Mouse (Mus musculus): Measurements from ENCODE around the gene Rb1. TPM values are rescaled to one million over a fixed set of nuclear protein-coding genes. Genes with fewer than 3 reads are reported as not detected.
A peak's percentile ranks its signal among the peaks of the same experiment; 100 is the strongest.

Gene Rb1
- polyA plus RNA-seq (2015; fragmentation: Nextera tagmentation; extraction: Ambion mirVana) = 21.4 and 23.4 TPM in 2 replicates

DNA sequence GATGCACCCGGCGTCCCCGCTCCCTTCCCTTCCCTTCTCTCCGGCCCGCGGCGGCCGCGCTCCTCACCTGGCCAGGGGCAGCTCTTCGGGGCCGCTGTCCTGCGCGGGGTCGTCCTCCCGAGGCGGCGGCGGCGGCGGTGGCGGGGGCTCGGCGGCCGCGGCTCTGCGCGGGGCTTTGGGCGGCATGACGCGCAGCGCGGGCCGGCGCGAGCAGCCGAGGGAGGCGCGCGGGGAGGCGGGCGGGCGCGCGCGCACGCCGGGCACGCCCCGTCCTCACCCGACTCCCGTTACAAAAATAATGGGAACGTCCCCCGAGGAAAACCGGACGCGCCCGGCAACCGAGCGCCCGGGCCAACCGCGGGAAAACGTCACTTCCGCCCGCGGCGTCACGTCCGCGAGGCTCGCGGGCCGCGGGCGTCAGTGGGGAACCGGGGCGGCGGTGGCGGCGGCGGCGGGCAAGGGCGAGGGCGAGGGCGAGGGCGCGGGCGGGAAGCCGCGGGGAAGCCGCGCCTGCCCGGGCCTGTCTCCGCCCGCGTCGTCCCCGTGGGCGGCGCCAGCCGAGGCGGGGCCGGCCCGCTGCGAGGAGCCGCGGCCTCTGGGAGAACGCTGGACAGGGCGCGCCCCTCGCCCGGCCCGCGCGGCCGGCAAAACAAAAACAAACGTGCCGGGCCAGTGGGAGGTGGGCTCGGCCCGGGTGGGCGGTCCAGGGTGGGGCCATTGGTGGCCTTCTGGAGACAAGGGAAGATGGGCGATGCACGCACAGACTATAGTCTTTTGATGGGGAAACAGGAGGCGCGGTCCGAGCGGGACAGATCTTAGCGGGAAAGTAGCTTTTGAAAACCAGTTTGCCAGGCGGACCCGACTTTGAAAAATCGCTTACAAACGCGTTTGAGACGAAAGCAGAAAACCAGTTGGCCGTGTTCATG, at the start of gene Rb1:
Gene Rb1 (minus strand): TSS at position 367 of the 926 bp plus-strand sequence.
- Histone ChIP-seq H3K4me2 (peak within 1 kb of the TSS; percentile 83), H3K27ac (replicated peaks) (peak within 1 kb of the TSS; percentile 98), H3K36me3 (replicated peaks) (peaks cover 3% of the 10 kb centered on the region; the same call in 1 of the 2 replicates), H3K4me1 (replicated peaks) (peaks cover 39% of the 10 kb centered on the region), H3K9me3 (replicated peaks) (no peaks in the 10 kb centered on the region), H3K4me3 (replicated peaks) (peak within 1 kb of the TSS; percentile 98), H3K27me3 (no peaks in the 10 kb centered on the region), H3K9ac (peak within 1 kb of the TSS; percentile 98)
- ATAC-seq (ENCODE audit: insufficient read depth) = peak; percentile 94
- under 1% methylated on average over 115 of the region's 135 CpGs for WGBS (ENCODE audit: insufficient replicate concordance)

DNA sequence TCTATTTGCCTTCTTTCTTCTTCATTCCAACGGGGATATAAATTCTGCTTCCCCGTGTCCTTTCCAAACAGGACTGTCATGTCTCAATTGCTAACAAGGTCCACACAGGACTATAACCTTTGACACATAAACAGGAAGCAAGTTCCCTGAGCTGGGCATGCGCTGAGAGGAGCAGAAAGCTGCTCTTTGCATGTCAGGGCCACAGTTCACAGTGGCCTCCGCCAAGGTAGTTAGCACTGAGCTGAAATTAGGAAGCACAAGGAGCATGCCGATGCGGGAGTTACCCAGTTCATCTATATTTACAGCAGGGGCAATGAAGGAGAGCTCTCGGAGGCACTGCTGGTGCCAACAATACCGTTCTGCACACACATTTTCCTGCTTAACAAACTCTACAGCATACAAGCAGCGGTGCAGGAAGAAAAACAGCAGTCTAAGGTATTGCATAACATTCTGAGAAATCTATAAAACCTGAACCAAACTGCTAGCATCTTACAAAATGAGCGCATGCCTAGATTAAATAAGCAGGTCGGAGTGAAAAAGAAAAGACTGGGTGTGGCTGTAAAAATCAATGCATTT, 48.8 kb upstream of the Rb1 start:
- Histone ChIP-seq H3K27me3 (no peaks in the 10 kb centered on the region), H3K4me3 (replicated peaks) (0 out of 2 replicates have a peak overlapping the region, but pooled peaks have one; percentile 12), H3K4me1 (replicated peaks) (peaks cover 54% of the 10 kb centered on the region), H3K27ac (replicated peaks) (peak overlapping the region; percentile 51; the same call in 1 of the 2 replicates), H3K9me3 (replicated peaks) (no peaks in the 10 kb centered on the region), H3K36me3 (replicated peaks) (peaks cover 57% of the 10 kb centered on the region), H3K9ac (no peak overlapping the region), H3K4me2 (peak overlapping the region; percentile 39)
- WGBS (ENCODE audit: insufficient replicate concordance) = 66% methylated on average over 11 of the region's 11 CpGs
- peak; percentile 64 for ATAC-seq (ENCODE audit: insufficient read depth)

DNA sequence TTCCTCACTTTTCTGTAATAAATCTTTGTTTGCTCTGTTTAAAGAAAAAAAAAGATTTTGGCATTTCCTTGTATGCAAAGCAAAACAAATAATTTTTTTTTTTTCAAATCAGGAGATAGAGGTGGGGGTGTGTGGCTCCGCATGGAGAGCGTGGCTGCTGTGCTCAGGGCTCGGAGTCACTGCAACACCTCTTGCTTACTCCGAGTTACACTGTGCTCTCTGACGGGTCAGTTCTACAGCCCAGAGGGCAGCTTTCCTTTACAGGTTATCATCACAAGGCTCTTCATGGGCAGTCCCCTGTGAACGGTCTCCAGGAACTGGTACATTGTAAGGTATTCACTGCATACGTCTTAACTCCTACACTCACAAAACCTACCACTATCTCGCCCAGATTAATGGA, 48.0 kb upstream of the Rb1 start:
- H3K4me2 ChIP-seq = 0 out of 2 replicates have a peak overlapping the region, but pooled peaks have one; percentile 39
- H3K4me1 ChIP-seq (replicated peaks) = peaks cover 55% of the 10 kb centered on the region
- no peaks in the 10 kb centered on the region for H3K27me3 ChIP-seq
- ATAC-seq (ENCODE audit: insufficient read depth) = peak; percentile 36; the same call in 1 of the 2 replicates
- peak overlapping the region; percentile 51; the same call in 1 of the 2 replicates for H3K27ac ChIP-seq (replicated peaks)
- H3K4me3 ChIP-seq (replicated peaks) = no peak overlapping the region
- peaks cover 57% of the 10 kb centered on the region for H3K36me3 ChIP-seq (replicated peaks)
- H3K9ac ChIP-seq = no peak overlapping the region
- H3K9me3 ChIP-seq (replicated peaks) = no peaks in the 10 kb centered on the region
- WGBS (ENCODE audit: insufficient replicate concordance) = 69% methylated on average over 8 of the region's 8 CpGs

DNA sequence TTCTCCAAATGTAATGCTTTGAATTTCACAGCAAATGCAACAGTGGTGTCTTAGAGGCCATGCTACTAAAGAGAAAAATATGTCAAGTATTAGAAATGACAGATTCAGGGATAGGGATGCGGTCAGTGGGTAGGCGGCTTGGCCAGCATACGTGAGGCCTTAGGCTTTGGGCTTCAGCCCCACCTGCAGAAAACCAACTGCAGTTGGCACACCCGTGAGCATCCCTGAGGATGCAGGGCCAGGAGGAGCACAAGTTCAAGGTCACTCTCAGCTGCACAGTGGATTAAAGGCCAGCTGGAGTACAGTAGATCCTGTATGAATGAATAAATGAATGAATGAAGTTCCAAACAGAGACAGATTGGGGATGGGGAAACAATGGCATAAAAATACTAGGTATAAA, 47.4 kb upstream of the Rb1 start:
- no peak for ATAC-seq (ENCODE audit: insufficient read depth)
- Histone ChIP-seq H3K27me3 (no peaks in the 10 kb centered on the region), H3K4me2 (no peak overlapping the region), H3K9me3 (replicated peaks) (no peaks in the 10 kb centered on the region), H3K4me3 (replicated peaks) (no peak overlapping the region), H3K27ac (replicated peaks) (no peak overlapping the region), H3K4me1 (replicated peaks) (peaks cover 55% of the 10 kb centered on the region), H3K9ac (no peak overlapping the region), H3K36me3 (replicated peaks) (peaks cover 57% of the 10 kb centered on the region)
- WGBS (ENCODE audit: insufficient replicate concordance) = 81% methylated on average over 4 of the region's 4 CpGs

DNA sequence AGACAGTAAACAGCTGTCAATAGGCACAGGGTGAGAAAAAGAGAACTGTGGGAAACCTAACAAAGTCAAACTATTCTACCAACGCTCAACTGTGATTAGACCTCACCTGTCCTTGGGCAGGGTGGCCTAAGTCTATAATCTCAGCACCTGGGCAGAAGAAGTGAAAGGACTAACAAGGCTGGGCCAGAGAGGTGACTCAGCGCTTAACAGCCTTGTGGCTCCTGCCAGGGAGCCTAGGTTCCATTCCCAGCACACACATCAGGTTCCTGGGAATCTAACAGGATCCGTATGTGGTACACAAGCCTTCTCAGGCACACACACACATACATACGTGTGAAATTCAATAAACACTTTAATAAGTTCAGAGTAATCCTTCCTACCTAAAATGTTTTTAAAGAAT, 46.0 kb upstream of the Rb1 start:
- Histone ChIP-seq H3K9ac (no peak overlapping the region), H3K36me3 (replicated peaks) (peaks cover 60% of the 10 kb centered on the region), H3K27ac (replicated peaks) (no peak overlapping the region), H3K27me3 (no peaks in the 10 kb centered on the region), H3K9me3 (replicated peaks) (no peaks in the 10 kb centered on the region), H3K4me1 (replicated peaks) (peaks cover 45% of the 10 kb centered on the region), H3K4me2 (no peak overlapping the region), H3K4me3 (replicated peaks) (no peak overlapping the region)
- WGBS (ENCODE audit: insufficient replicate concordance) = 74% methylated on average over 4 of the region's 4 CpGs
- no peak for ATAC-seq (ENCODE audit: insufficient read depth)

DNA sequence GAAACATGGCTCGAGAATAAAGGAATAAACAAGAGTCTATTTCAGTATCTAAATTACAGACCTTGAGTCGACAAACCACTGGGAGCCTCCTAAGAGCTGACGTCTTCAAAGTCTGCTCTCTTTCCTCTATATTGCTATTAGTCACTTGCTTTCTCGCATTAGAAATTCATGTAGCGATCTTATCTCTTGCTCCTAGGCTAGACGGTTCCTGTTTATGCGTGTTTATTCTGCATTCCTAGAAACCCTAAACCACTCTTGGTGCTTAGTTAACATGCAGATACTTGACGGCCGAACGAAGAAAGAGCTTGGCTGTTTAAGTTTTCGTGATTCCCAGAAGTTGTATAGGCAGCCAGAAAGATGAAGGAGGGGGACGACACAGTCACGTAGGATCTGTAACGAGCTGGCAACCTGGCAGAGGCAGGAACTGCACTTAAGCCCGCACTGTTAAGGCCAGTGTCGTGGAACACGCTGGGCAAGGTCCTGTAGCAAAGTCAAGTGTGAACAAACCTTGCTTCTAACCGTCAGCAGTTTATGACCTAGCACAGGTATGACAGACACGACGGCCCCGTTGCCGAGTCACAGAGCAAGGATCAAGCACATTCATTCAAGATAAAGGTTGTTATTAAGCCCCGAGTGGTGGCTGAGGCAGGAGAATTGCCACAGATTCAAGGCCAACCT, 45.2 kb upstream of the Rb1 start:
- Histone ChIP-seq H3K4me3 (replicated peaks) (no peak overlapping the region), H3K9me3 (replicated peaks) (no peaks in the 10 kb centered on the region), H3K4me1 (replicated peaks) (peaks cover 45% of the 10 kb centered on the region), H3K27me3 (no peaks in the 10 kb centered on the region), H3K27ac (replicated peaks) (no peak overlapping the region), H3K9ac (no peak overlapping the region), H3K4me2 (no peak overlapping the region), H3K36me3 (replicated peaks) (peaks cover 67% of the 10 kb centered on the region)
- ATAC-seq (ENCODE audit: insufficient read depth) = no peak
- 64% methylated on average over 23 of the region's 23 CpGs for WGBS (ENCODE audit: insufficient replicate concordance)

DNA sequence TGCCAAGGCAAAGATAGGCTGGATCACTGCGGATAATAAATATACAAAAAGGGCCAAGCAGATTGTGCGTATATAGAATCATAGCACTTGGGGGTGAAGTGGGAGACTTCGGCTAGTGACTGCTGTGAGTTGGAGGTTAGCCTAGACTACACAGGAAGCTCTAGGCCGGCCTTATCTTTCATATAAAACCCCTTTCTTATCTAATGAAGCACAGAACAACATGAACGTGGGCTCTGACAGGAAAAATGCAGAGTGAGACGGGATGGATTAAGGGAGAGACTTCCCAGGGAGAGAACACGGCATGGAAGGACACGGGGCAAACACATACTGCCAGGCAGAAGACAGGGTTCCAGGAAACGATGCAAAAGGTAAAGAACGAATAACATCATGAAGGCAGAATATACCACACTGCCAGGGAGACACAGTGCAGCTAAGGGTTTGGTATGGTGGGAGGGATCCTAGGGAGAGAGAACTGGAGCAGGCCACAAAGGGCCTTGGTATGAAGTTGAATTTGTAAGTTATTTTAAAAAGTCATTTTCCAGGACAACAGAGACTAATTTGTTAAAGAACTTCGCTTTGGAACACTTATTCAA, 44.6 kb upstream of the Rb1 start:
- Histone ChIP-seq H3K4me3 (replicated peaks) (no peak overlapping the region), H3K27ac (replicated peaks) (no peak overlapping the region), H3K4me1 (replicated peaks) (peaks cover 41% of the 10 kb centered on the region), H3K36me3 (replicated peaks) (peaks cover 74% of the 10 kb centered on the region), H3K27me3 (no peaks in the 10 kb centered on the region), H3K4me2 (no peak overlapping the region), H3K9me3 (replicated peaks) (no peaks in the 10 kb centered on the region), H3K9ac (no peak overlapping the region)
- no peak for ATAC-seq (ENCODE audit: insufficient read depth)
- whole genome bisulfite sequencing (ENCODE audit: insufficient replicate concordance) = 34% methylated on average over 11 of the region's 11 CpGs

DNA sequence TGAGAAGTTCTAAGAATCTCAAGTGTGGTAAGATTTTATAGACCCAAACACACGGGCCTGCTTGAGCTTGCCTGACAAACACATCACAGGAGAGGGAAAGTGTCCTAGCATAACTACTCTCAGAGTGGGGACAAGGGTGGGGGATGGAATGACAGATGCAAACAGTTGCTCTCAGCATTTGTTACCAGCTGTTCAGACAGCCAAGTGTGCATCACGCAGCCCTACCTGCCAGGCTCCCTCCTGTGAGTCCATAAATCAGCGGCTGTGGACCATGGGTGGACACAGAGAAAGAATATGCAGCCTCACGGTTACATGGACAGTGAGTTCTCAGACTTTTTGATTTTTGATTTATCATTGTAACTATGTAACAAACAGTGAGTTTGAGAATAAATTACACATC, 44.0 kb upstream of the Rb1 start:
- no peak overlapping the region for H3K4me3 ChIP-seq (replicated peaks)
- no peak for ATAC-seq (ENCODE audit: insufficient read depth)
- H3K27ac ChIP-seq (replicated peaks) = no peak overlapping the region
- no peak overlapping the region for H3K9ac ChIP-seq
- H3K4me2 ChIP-seq = no peak overlapping the region
- no peaks in the 10 kb centered on the region for H3K9me3 ChIP-seq (replicated peaks)
- peaks cover 41% of the 10 kb centered on the region for H3K4me1 ChIP-seq (replicated peaks)
- H3K27me3 ChIP-seq = no peaks in the 10 kb centered on the region
- WGBS (ENCODE audit: insufficient replicate concordance) = 82% methylated on average over 4 of the region's 4 CpGs
- H3K36me3 ChIP-seq (replicated peaks) = peaks cover 79% of the 10 kb centered on the region

DNA sequence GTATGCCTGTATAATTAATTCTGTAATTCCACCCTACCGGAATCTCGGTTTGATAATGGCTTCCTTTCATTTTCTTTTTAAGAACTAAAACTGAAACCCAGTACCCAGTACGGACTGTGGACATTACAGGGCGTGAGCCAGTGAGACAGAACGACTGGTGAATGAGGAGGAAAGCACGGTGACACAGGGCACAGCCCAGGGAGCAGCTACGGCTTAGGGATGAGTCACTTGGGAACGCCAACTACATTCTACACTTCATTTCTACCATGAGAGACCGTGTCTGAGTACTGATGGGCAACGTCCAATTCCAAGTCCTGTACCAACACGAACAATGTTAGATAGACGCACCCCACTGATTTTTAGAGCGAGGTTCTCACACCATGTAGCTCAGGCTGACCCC, 43.3 kb upstream of the Rb1 start:
- Histone ChIP-seq H3K27ac (replicated peaks) (no peak overlapping the region), H3K4me2 (no peak overlapping the region), H3K27me3 (no peaks in the 10 kb centered on the region), H3K9me3 (replicated peaks) (no peaks in the 10 kb centered on the region), H3K36me3 (replicated peaks) (peaks cover 81% of the 10 kb centered on the region), H3K4me1 (replicated peaks) (peaks cover 34% of the 10 kb centered on the region), H3K4me3 (replicated peaks) (no peak overlapping the region), H3K9ac (no peak overlapping the region)
- ATAC-seq (ENCODE audit: insufficient read depth) = no peak
- WGBS (ENCODE audit: insufficient replicate concordance) = 86% methylated on average over 13 of the region's 13 CpGs

DNA sequence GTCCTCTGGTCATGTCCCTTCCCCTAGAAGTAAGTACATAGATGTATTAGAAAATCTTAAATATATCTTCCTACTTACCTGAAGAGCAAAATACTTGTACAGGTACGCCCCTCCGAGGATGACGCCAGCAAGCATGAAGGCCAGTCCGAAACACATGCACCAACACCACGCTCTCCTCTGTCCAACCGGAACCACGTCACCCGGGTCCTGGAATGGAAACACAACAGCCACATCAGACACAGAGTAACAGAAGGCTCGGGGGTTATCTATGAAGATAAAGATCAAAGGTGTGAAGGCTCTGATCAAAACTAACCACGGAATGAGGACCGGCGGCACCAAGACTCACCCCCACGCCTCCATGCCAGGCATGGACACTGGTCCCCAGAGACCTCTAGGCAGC, 42.6 kb upstream of the Rb1 start:
- peaks cover 84% of the 10 kb centered on the region for H3K36me3 ChIP-seq (replicated peaks)

More for the DNA sequence above, 42.6 kb upstream of the Rb1 start:
- no peak for ATAC-seq (ENCODE audit: insufficient read depth)
- Histone ChIP-seq H3K4me2 (no peak overlapping the region), H3K4me1 (replicated peaks) (peaks cover 33% of the 10 kb centered on the region), H3K4me3 (replicated peaks) (no peak overlapping the region), H3K9me3 (replicated peaks) (no peaks in the 10 kb centered on the region), H3K27me3 (no peaks in the 10 kb centered on the region), H3K27ac (replicated peaks) (no peak overlapping the region), H3K9ac (no peak overlapping the region)
- 81% methylated on average over 13 of the region's 13 CpGs for WGBS (ENCODE audit: insufficient replicate concordance)

All from liver, embryonic 15.5 days (tissue).